Mouse (Mus musculus): ENCODE measurements around the gene Dlg2.

Gene Dlg2

GRCm38 (mm10) chr7:92048876-92049275 lies 1572.4 kb downstream of the Dlg2 start:
- no peak for DNase-seq (ENCODE audit: low read depth, low spot score)

DNA sequence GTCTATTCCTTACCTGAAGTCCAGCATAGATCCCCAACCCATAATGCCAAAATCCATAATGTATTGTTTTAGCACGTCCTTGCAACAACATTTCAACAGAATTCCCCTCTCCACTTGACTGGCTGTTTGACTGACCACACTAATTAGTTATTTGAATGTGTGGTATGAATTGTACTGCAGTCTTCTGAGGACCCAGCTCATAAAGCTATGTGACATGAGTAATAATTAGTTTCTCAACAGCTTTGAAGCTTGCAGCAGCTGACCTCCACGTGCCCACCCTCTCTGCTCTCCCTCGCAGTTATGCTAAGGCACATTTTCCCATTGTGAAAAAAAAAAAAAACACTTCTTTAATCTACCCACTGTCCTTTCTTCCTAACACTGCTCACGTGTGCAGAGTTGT lies 1590.4 kb downstream of the Dlg2 start:
- DNase-seq (ENCODE audit: low read depth, low spot score): no peak

- no peak for DNase-seq (ENCODE audit: low read depth, low spot score)
Measured at GRCm38 (mm10) chr7:92087429-92087828, 1611.0 kb downstream of the Dlg2 start.

DNA sequence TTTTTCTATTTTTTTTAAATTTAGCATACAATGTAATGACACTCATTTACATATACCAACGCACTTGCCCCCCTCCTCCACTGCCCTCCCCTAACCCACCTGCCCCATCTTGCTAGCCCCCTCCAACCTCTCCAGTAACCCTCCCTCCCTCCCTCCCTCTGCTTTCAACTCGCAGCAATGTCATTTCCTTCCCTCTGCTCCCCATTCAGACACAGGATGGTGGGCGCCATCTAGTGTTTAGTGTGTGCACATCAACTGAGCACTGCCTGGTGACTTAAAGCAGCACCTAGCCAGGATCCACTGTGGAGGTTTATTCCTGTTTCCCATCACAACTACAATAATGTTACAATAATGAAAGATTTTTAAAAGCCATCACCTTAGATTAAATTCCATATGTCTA lies 1617.4 kb downstream of the Dlg2 start:
- DNase-seq (ENCODE audit: low read depth, low spot score): peak; percentile 68

GRCm38 (mm10) chr7:92095198-92095597 lies 1618.7 kb downstream of the Dlg2 start:
- no peak for DNase-seq (ENCODE audit: low read depth, low spot score)

- DNase-seq (ENCODE audit: low read depth, low spot score): no peak
Measured at GRCm38 (mm10) chr7:92100847-92101246, 1624.4 kb downstream of the Dlg2 start.

DNA sequence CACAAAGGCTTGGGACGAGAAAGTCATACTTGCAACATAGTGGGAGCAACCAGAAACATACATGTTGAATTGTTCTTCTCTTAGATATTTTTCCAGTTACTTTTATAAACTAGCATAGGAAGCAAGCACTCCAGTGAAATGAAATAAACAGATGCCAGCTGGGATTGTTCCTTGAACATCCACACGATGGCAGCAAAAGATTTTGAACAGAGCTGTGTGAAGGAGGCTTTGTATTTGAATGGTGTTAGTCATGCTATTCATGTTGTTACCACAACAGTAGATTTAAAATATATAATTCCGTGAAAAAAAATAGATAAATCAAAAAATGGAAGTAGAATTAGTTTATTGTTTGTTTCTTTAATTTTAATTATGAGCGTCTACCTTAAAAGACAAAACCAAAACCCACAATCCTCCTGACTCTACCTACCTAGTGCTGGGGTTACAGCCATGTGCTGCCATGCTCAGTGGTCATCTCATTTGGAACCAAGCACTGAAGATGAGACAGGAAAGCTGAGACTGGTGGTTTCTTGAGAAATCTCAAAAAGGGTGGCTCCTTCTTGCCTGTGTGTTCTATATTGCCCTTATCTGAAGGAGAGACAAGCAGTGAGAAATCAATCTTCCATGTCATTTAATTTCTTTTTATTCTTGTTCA lies 1626.5 kb downstream of the Dlg2 start:
- DNase-seq (ENCODE audit: low read depth, low spot score): peak; percentile 51

DNA sequence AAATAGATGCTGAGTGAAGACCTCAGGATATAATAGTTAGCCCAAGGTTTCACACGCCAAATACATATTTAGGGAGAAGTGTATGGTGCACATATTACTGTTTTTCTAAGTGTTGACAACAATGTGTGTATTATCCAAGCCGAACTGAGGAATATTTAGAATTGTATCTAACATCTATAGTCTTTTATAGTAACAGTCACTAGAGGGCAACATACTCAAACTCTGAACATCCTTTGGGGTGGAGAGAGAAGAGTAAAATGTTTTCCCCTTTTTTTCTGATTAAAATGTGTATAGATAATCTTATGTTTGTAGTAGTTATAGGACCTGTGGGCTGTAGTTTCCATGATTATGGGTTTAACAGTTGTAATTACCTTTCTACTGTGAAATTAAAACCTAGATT lies 1629.0 kb downstream of the Dlg2 start:
- DNase-seq (ENCODE audit: low read depth, low spot score): no peak

DNA sequence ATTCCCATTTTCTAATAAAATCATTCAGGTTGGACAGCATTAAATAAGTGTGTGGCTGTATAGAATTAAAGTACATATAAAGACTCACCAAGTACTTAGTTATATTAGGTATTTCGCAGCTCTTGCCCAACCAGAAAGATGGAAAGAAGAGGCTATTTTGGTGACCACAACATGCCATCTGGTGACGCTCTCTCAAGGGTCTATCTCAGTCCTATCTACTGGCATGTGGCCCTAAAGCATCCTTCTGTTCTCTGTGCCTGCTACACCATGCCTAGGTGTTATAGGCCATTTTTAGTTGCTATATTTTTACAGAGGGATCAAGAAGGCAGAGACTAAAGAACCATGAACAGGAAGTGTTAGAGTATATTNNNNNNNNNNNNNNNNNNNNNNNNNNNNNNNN lies 1629.5 kb downstream of the Dlg2 start:
- no peak for DNase-seq (ENCODE audit: low read depth, low spot score)

- no peak for DNase-seq (ENCODE audit: low read depth, low spot score)
Measured at GRCm38 (mm10) chr7:92113065-92113464, 1636.6 kb downstream of the Dlg2 start.

DNA sequence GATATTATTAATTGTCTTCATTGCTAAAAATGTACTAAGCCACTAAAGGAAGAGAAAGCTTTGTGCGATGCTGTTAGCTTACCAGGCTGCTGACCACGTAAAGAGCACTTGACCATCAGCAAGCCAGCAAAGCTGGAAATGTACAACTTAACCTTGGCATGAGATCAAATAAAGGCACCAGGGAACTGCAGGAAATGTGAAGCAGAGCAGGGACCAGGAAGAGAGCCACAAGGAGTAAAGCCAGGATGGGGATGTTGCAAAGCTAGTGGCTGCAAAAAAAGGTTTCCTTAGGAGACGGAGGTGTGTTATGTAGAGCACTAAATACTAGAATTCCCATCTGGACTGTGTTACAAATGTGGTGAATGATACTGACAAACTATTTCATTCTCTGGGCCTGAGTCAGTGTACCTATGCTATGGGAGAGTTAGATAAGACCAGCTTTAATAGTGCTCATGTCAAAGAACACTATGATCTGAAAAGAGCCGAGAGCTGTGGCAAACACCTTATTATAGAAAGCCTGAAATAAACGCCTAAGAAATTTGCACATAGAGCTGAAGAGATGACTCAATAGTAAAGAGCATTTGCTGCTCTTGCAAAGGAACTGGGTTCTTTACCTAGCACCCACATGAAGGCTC lies 1638.9 kb downstream of the Dlg2 start:
- DNase-seq (ENCODE audit: low read depth, low spot score): no peak

DNA sequence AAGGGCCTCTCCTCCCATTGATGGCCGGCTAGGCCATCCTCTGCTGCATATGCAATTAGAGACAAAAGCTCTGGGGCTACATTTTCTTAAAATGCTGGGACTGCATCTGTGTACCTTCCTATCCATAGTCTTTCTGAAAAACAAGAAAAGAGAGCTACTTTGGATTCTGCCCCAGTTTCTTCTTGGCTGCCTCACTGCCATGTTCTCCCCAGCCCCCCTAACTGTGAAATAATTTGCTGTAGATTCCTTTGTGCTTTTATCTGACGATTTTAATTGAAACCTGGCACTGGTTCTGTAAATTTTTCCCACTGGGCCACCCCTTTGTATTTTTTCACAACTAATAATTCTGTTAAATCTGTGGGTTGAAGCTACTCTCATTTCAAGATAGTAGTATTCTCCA lies 1646.8 kb downstream of the Dlg2 start:
- no peak for DNase-seq (ENCODE audit: low read depth, low spot score)

DNA sequence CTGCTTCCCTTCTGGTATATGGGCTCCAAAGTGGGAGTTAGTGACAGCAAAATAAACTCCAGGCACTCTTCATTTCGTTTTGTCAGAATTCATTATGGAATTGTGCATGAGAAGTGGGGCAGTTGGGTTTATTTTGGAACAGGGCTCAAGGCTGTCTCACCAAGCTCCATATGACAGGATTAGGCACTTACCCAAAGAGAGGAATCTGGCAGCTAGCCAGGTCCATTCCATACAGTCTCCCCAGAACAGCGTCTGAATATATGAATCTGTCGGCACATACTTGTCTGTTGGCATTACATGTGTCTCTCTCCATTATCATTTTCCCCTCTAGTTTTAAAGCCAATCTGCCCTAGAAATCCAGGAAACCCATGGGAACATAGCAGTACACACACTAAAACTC lies 1649.4 kb downstream of the Dlg2 start:
- peak; percentile 43 for DNase-seq (ENCODE audit: low read depth, low spot score)

DNA sequence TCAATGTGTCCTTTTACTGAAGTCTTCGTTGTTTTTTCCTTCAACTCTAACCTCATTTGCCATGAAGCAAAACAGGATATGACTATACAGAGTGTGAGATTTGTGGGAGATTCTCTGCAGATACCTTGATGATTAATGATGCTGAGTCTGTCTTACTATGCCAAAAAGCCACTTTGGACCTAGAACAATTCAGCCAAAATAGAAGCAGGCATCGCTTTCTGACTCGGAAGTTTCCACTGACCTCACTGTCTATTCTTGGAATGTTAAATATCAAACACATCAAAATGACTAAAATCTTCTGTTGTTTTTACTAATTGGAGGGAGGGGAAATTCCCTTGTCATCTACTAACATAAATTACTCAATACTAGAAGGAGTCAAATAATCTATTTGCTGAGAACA lies 1657.8 kb downstream of the Dlg2 start:
- DNase-seq (ENCODE audit: low read depth, low spot score): no peak

DNA sequence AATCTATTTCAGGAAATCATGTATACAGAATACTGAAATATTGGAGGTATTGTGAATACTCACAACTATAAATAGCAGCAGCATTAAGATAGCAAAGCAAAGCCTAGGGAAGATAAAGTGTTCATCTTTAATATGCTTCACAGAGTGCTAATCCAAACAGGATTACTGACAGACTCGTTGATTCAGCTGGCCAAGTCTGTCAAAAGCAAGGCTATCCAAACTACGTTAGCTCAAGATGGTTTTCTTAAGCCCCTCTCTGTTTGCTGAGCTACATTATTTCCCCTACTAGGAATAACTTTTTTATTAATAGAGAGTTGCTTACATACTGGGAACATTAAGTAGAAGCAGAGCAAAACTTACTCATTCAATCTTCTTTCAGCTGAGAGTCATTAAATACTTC lies 1659.2 kb downstream of the Dlg2 start:
- no peak for DNase-seq (ENCODE audit: low read depth, low spot score)

- DNase-seq (ENCODE audit: low read depth, low spot score): no peak
Measured at GRCm38 (mm10) chr7:92140051-92140817, 1663.8 kb downstream of the Dlg2 start.

- DNase-seq (ENCODE audit: low read depth, low spot score): no peak
Measured at GRCm38 (mm10) chr7:92147499-92147898, 1671.0 kb downstream of the Dlg2 start.

- DNase-seq (ENCODE audit: low read depth, low spot score): no peak
Measured at GRCm38 (mm10) chr7:92150768-92151167, 1674.3 kb downstream of the Dlg2 start.

- no peak for DNase-seq (ENCODE audit: low read depth, low spot score)
Measured at GRCm38 (mm10) chr7:92154603-92155002, 1678.1 kb downstream of the Dlg2 start.

DNA sequence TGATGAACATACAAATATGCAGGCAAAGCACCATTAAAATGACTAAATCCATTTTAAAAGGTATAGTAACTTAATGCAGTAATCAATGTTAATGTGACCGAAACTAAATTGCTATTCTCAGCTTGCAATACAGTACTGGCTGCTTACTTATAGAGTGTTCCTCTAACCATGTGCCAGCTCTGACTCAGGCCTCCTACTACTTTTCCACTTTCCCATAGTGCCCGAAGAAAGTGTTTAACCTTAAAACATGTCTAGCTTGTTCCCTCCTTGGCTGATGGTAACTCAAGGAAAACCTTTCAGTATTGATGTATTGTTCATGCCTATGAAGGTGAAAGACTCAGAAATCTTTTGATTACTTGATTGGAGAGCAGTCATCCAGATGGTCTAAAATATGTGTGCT lies 1686.7 kb downstream of the Dlg2 start:
- no peak for DNase-seq (ENCODE audit: low read depth, low spot score)

DNA sequence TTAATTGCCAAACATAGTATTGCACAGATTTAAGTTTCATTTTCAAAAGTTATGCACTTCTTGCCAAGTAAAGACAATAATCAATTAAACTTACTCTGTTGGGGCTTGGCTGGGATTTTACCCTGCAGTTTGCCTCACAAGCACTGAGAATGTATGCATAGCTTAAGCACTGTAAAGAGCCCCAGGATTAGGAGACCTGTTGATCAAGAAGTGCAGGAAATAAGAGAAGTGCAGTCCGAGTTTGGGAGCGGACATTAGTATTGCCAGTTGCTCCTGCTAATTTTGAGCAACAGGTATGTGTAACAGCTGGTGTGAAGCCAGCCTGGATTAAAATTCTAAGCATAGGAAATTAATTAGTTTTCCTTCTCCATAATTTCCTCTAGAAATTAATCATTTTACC lies 1687.8 kb downstream of the Dlg2 start:
- no peak for DNase-seq (ENCODE audit: low read depth, low spot score)

DNA sequence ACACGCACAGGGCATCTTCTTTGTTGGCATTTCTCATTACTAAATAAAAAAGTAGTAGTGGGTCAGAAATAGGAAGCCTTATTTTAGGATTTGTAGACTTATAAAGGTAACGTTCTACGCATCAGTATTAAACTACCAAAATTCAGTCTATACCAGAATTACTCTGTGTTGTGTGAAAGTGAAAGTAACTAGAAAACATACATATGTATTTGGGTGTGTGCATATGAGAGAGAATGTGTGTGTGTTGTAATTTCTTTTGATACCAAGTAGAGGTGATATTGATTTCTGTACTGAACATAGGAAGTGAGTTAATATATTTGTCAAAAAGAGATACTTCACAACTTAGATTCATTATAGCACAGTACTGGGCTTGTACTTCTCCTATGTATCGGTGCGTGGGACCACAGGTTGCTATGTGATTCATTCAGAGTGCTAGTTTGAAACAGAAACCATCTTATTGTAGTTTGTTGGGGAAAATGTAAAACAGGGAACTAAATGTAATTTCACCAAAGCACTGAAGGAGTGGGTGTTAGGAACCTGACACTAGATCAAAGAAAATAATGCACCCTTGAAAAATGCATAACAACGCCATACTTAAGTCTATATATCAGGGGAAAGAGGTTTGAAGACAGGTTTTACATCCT lies 1688.5 kb downstream of the Dlg2 start:
- DNase-seq (ENCODE audit: low read depth, low spot score): no peak

Measured in retina, postnatal 7 days (tissue).